Mouse (Mus musculus) kidney, embryonic 16.5 days (tissue): ENCODE data around the gene Itgal. TPM values are rescaled to one million over a fixed set of nuclear protein-coding genes. Genes with fewer than 3 reads are reported as not detected.

ENCODE experiments used
- polyA plus RNA-seq: library from polyadenylated mRNA; unstranded; fragments of >200 nt; fragmentation: Nextera tagmentation; extraction: Ambion mirVana; gene quantifications from 2 replicates; pipeline ENCODE4 v1.2.1, GENCODE M21; 2015

Gene Itgal
- polyA plus RNA-seq, 1 experiment from 2014 or later = 1.0 TPM

Other genes starting within 250 kb of the Itgal start
- gene Zg16, start 208.9 kb upstream of the Itgal start, polyA plus RNA-seq = not detected in 2 replicates
- gene AI467606, start 204.9 kb upstream of the Itgal start, polyA plus RNA-seq = 5.3 and 5.4 TPM in 2 replicates
- 24.4 and 26.2 TPM in 2 replicates for gene Qprt, start 174.0 kb upstream of the Itgal start, polyA plus RNA-seq
- gene Spn, start 158.4 kb upstream of the Itgal start, polyA plus RNA-seq = 0.21 and 0.32 TPM in 2 replicates
- 66.9 and 68.7 TPM in 2 replicates for gene Cd2bp2, start 100.2 kb upstream of the Itgal start, polyA plus RNA-seq
- gene Tbc1d10b, start 87.8 kb upstream of the Itgal start, polyA plus RNA-seq = 23.2 and 25.8 TPM in 2 replicates
- 26.7 and 28.8 TPM in 2 replicates for gene Mylpf, start 87.4 kb upstream of the Itgal start, polyA plus RNA-seq
- 45.2 and 46.0 TPM in 2 replicates for gene Zfp553, start 63.2 kb upstream of the Itgal start, polyA plus RNA-seq
- gene Sept1, start 63.1 kb upstream of the Itgal start, polyA plus RNA-seq = 18.6 and 26.6 TPM in 2 replicates
- gene Zfp771, start 52.0 kb upstream of the Itgal start, polyA plus RNA-seq = 60.5 and 64.3 TPM in 2 replicates
- 196 and 200 TPM in 2 replicates for gene Dctpp1, start 35.6 kb upstream of the Itgal start, polyA plus RNA-seq
- 105 and 108 TPM in 2 replicates for gene Sephs2, start 22.2 kb upstream of the Itgal start, polyA plus RNA-seq
- 25.4 and 25.5 TPM in 2 replicates for gene Zfp768, start 49.3 kb downstream of the Itgal start, polyA plus RNA-seq
- gene Zfp747, start 79.8 kb downstream of the Itgal start, polyA plus RNA-seq = 10.6 and 11.3 TPM in 2 replicates
- gene 9130019O22Rik, start 90.9 kb downstream of the Itgal start, polyA plus RNA-seq = 6.8 and 7.0 TPM in 2 replicates
- 8.3 and 8.8 TPM in 2 replicates for gene E430018J23Rik, start 97.4 kb downstream of the Itgal start, polyA plus RNA-seq
- gene Zfp764, start 110.6 kb downstream of the Itgal start, polyA plus RNA-seq = 9.0 and 9.5 TPM in 2 replicates
- gene Zfp688, start 125.8 kb downstream of the Itgal start, polyA plus RNA-seq = 28.1 and 32.0 TPM in 2 replicates
- gene Zfp689, start 152.9 kb downstream of the Itgal start, polyA plus RNA-seq = 8.4 TPM in 2 replicates
- gene Prr14, start 163.4 kb downstream of the Itgal start, polyA plus RNA-seq = 41.9 and 47.2 TPM in 2 replicates
- 12.2 and 13.1 TPM in 2 replicates for gene Fbrs, start 182.9 kb downstream of the Itgal start, polyA plus RNA-seq
- 39.6 and 44.1 TPM in 2 replicates for gene Srcap, start 215.7 kb downstream of the Itgal start, polyA plus RNA-seq
- gene Gm42715, start 223.3 kb downstream of the Itgal start, polyA plus RNA-seq = 16.2 and 22.4 TPM in 2 replicates